Mouse (Mus musculus) CH12.LX (cell line): ENCODE results near the gene Hoxa9.

Experiments used
- MAZ ChIP-seq: IDR thresholded peaks from 2 replicates; pipeline ENCODE4 v1.6.1; 2012; ENCODE audit warnings: low read depth, mild to moderate bottlenecking, inconsistent platforms, low read length, improper control_type of control experiment, moderate library complexity
- ZKSCAN1 ChIP-seq: IDR thresholded peaks from 2 replicates; pipeline ENCODE4 v1.6.1; 2012; ENCODE audit warnings: low read depth, inconsistent platforms, low read length, improper control_type of control experiment, borderline replicate concordance

GRCm38 (mm10) chr6:52249415-52249738 lies 18.5 kb upstream of the Hoxa9 start:
- TF ChIP-seq MAZ (no peak), ZKSCAN1 (no peak)
